Mouse (Mus musculus) embryonic stem cell, embryonic (primary cell): ENCODE measurements around the gene Plaa.

ENCODE experiments used
- CTCF ChIA-PET, 4 experiments: fragments of 300-600 bp in 2 of 4; fragments of 350-600 bp in 2 of 4; sonication (Branson Sonifier 250); formaldehyde crosslinking; loops; one replicate each; lab custom pipeline; 2022; ENCODE audit warnings: inconsistent platforms in 2 of 4; lab: Charles Lee
- POLR2A ChIA-PET, 4 experiments: fragments of 300-600 bp in 2 of 4; fragments of 350-600 bp in 2 of 4; sonication (Branson Sonifier 250); formaldehyde crosslinking; loops; one replicate each; lab custom pipeline; 2022; ENCODE audit warnings: antibody characterized with exemption in 4 of 4, inconsistent platforms in 1 of 4; lab: Charles Lee

Gene Plaa

GRCm38 (mm10) chr4:94603031-94603629 lies at the start of gene Plaa:
Gene Plaa, minus strand, starts transcription at chr4:94603244.
- ChIA-PET CTCF (interaction anchor here in 1 of 4 experiments (0.7 kb wide), 1 partner anchor 447 kb away, joined by 4 read pairs; no protein-coding TSS in a partner anchor), POLR2A (interaction anchor here in 3 of 4 experiments (0.7 to 2.1 kb wide), 12 partner anchors 11 to 560 kb away, joined by 3 to 14 read pairs (median 5); partner anchors contain the start of genes Caap1 (in 2 of the 3), Gm10306 (in 2 of the 3), Ift74 (in 2 of the 3) and Jun (in 1 of the 3))

- ChIA-PET CTCF (interaction anchor here in 1 of 4 experiments (0.7 kb wide), 1 partner anchor 1273 kb away, joined by 3 read pairs; no protein-coding TSS in a partner anchor), POLR2A (interaction anchor here in 1 of 4 experiments (0.7 kb wide), 2 partner anchors 557 to 1097 kb away, joined by 3 to 5 read pairs; no protein-coding TSS in a partner anchor)
These were observed 47.6 kb upstream of the Plaa start for GRCm38 (mm10) chr4:94650426-94651175.

- ChIA-PET POLR2A (no interaction called here), CTCF (no interaction called here)
These were observed 46.9 kb upstream of the Plaa start, which contains the start of gene Lrrc19 for GRCm38 (mm10) chr4:94649920-94650319. Gene Lrrc19, minus strand, starts transcription at chr4:94650144.

GRCm38 (mm10) chr4:94643141-94643540 lies 40.1 kb upstream of the Plaa start:
- ChIA-PET CTCF (no interaction called here), POLR2A (no interaction called here)

GRCm38 (mm10) chr4:94620077-94620476 lies 17.0 kb upstream of the Plaa start:
- CTCF ChIA-PET, result no interaction called here
- POLR2A ChIA-PET, result no interaction called here

GRCm38 (mm10) chr4:94614627-94615006 lies 11.6 kb upstream of the Plaa start:
- POLR2A ChIA-PET, result interaction anchor here in 2 of 4 experiments (0.9 to 2.0 kb wide), 5 partner anchors 8 to 14 kb away, joined by 3 to 14 read pairs (median 7); partner anchors contain the start of gene Plaa (in 1 of the 2)
- CTCF ChIA-PET, result interaction anchor here in 1 of 4 experiments (0.6 kb wide), 1 partner anchor 13 kb away, joined by 4 read pairs; no protein-coding TSS in a partner anchor

- ChIA-PET CTCF (interaction anchor here in 2 of 4 experiments (0.6 kb wide), 2 partner anchors 13 to 18 kb away, joined by 4 to 12 read pairs; no protein-coding TSS in a partner anchor), POLR2A (interaction anchor here in 3 of 4 experiments (0.5 to 2.0 kb wide), 10 partner anchors 9 to 1178 kb away, joined by 3 to 14 read pairs (median 6); partner anchors contain the start of gene Plaa (in 2 of the 3))
These were observed 11.1 kb upstream of the Plaa start, which contains the start of gene Ift74 for GRCm38 (mm10) chr4:94613972-94614626. Gene Ift74, plus strand, starts transcription at chr4:94614491.

GRCm38 (mm10) chr4:94610339-94610738 lies 7.3 kb upstream of the Plaa start:
- POLR2A ChIA-PET, result interaction anchor here in 3 of 4 experiments (1.0 to 1.5 kb wide), 4 partner anchors 9 to 54 kb away, joined by 3 to 8 read pairs (median 6); partner anchors contain the start of genes Caap1 (in 1 of the 3) and Gm10306 (in 1 of the 3)
- CTCF ChIA-PET, result interaction anchor here in 1 of 4 experiments (1.9 kb wide), 1 partner anchor 9 kb away, joined by 7 read pairs; no protein-coding TSS in a partner anchor

- ChIA-PET CTCF (no interaction called here), POLR2A (interaction anchor here in 1 of 4 experiments (1.3 kb wide), 1 partner anchor 45 kb away, joined by 4 read pairs; no protein-coding TSS in a partner anchor)
These were observed 2.5 kb upstream of the Plaa start for GRCm38 (mm10) chr4:94605591-94605990.

- ChIA-PET POLR2A (interaction anchor here in 3 of 4 experiments (0.9 to 1.2 kb wide), 5 partner anchors 9 to 48 kb away, joined by 3 to 7 read pairs (median 4); partner anchors contain the start of genes Caap1 (in 1 of the 3), Gm10306 (in 1 of the 3) and Ift74 (in 1 of the 3)), CTCF (no interaction called here)
These were observed 1.5 kb upstream of the Plaa start for GRCm38 (mm10) chr4:94604452-94605019.

- ChIA-PET CTCF (no interaction called here), POLR2A (interaction anchor here (0.5 to 2.1 kb wide), 8 partner anchors 11 to 450 kb away, joined by 3 to 14 read pairs (median 5); partner anchors contain the start of genes Ift74 (in 2 of the 4), Caap1 (in 1 of the 4), Gm10306 (in 1 of the 4) and Jun (in 1 of the 4))
These were observed 481 bp downstream of the Plaa start for GRCm38 (mm10) chr4:94602496-94603030.

- CTCF ChIA-PET, result interaction anchor here in 2 of 4 experiments (0.6 to 1.6 kb wide), 6 partner anchors 9 to 68 kb away, joined by 3 to 7 read pairs (median 4); partner anchors contain the start of genes Caap1 (in 1 of the 2), Gm10306 (in 1 of the 2) and Ift74 (in 1 of the 2)
- POLR2A ChIA-PET, result interaction anchor here in 3 of 4 experiments (0.5 to 2.1 kb wide), 12 partner anchors 9 to 378 kb away, joined by 3 to 8 read pairs (median 4); partner anchors contain the start of genes Caap1 (in 1 of the 3) and Ift74 (in 1 of the 3)
These were observed 1.6 kb downstream of the Plaa start for GRCm38 (mm10) chr4:94601395-94601794.

- POLR2A ChIA-PET, result interaction anchor here in 2 of 4 experiments (1.4 to 3.5 kb wide), 4 partner anchors 11 to 36 kb away, joined by 4 to 10 read pairs (median 6); partner anchors contain the start of genes Caap1 (in 1 of the 2) and Gm10306 (in 1 of the 2)
- CTCF ChIA-PET, result interaction anchor here in 1 of 4 experiments (1.5 kb wide), 1 partner anchor 8 kb away, joined by 4 read pairs; no protein-coding TSS in a partner anchor
These were observed 10.3 kb downstream of the Plaa start for GRCm38 (mm10) chr4:94592709-94593108.

- POLR2A ChIA-PET, result interaction anchor here in 2 of 4 experiments (1.4 to 3.5 kb wide), 3 partner anchors 11 to 35 kb away, joined by 4 to 10 read pairs (median 6); partner anchors contain the start of genes Caap1 (in 1 of the 2) and Gm10306 (in 1 of the 2)
- CTCF ChIA-PET, result interaction anchor here in 1 of 4 experiments (1.5 kb wide), 1 partner anchor 9 kb away, joined by 4 read pairs; no protein-coding TSS in a partner anchor
These were observed 11.2 kb downstream of the Plaa start for GRCm38 (mm10) chr4:94591765-94592381.

GRCm38 (mm10) chr4:94572677-94573076 lies 30.4 kb downstream of the Plaa start:
- POLR2A ChIA-PET, result interaction anchor here in 1 of 4 experiments (1.0 kb wide), 1 partner anchor 12 kb away, joined by 3 read pairs; no protein-coding TSS in a partner anchor
- CTCF ChIA-PET, result no interaction called here

- ChIA-PET POLR2A (interaction anchor here in 1 of 4 experiments (0.7 kb wide), 1 partner anchor 40 kb away, joined by 3 read pairs; no protein-coding TSS in a partner anchor), CTCF (no interaction called here)
These were observed 38.7 kb downstream of the Plaa start for GRCm38 (mm10) chr4:94564297-94564696.
